Mouse (Mus musculus): ENCODE data around the gene Tmem86b.

Tmem86b gene

DNA sequence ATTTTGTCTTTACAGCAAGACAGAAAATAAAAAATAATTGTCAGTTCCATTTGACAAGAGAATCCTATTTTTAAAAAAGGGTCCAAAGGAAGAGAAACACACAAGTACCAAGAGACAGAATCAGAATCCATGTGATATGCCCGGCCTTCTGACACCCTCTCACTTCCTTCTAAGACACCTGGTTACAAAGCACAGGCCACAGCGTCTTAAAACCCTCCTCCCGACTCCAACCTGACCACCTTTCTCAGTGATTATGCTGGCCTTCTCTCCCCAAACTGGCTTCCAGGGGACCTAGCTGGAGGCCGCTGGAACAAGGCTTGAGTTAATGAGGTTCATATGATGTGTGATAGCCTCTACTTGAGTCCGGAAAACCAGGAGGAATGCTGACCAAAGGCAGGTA, 22.1 kb upstream of the Tmem86b start:
- in situ Hi-C loops (cut with MboI; ENCODE audit: low pct_unique_long_range_greater_than_20kb in 1 of 2, low sequenced_read_pairs in 2 of 2, unreplicated experiment in 1 of 2) = no loop called here

DNA sequence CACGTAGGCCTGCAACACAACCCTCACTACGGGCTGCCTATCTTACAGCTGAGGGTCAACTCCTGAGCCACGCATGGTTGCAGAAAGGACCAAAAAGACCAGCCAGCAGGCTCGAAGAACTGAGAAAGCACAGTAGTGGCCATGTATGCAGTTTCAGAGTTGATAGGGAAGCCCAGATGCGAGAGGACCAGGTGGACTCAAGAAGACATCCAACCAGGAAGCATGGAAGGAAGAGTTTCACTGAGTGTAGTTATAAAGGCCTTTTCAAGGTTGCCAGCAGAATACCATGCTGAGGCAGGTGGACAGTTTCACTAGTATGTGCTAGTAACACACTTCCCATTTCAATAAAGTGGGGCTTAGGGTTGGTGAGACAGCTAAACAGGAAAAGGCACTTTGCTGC, 21.5 kb upstream of the Tmem86b start:
- in situ Hi-C loops (cut with MboI; ENCODE audit: low pct_unique_long_range_greater_than_20kb in 1 of 2, low sequenced_read_pairs in 2 of 2, unreplicated experiment in 1 of 2) = no loop called here

DNA sequence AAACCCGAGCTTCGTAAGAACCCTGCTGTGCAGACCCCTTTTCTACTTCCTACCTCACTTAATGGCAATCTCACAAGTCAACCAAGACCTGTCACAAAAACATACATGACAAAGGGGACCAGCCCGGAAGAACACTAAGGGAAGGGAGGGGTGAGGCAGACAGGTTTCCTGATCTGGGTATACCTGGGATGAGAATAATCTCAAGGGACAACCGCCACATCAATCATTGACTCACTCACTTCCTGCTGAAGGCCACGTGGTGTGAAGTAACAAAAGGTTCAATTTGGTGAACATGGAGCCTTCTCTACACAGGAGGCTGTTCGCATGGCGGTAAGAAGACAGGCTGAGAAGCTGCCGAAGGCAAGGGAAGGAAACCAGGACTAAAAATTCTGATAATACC, 20.4 kb upstream of the Tmem86b start:
- in situ Hi-C loops (cut with MboI; ENCODE audit: low pct_unique_long_range_greater_than_20kb in 1 of 2, low sequenced_read_pairs in 2 of 2, unreplicated experiment in 1 of 2) = no loop called here

DNA sequence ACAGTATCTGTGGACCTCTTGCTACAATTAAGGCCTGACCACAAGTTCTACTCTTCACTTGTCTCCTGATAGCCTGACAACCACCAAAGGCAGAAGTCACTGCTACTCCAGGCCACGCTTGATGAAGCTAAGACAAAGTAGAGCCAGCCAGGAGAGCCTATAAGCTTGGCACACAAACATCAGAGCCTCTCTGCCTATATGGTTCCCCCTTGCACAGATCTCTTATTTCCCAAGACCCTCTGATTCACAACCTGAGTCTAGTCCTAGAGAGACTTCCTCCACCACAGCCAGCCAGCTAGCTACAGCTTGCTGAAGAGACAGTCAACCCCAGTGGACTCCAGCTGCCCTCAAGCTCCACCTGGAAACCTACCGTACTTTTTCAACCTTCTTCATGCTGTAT, 16.8 kb upstream of the Tmem86b start:
- in situ Hi-C loops (cut with MboI; ENCODE audit: low pct_unique_long_range_greater_than_20kb in 1 of 2, low sequenced_read_pairs in 2 of 2, unreplicated experiment in 1 of 2) = no loop called here

DNA sequence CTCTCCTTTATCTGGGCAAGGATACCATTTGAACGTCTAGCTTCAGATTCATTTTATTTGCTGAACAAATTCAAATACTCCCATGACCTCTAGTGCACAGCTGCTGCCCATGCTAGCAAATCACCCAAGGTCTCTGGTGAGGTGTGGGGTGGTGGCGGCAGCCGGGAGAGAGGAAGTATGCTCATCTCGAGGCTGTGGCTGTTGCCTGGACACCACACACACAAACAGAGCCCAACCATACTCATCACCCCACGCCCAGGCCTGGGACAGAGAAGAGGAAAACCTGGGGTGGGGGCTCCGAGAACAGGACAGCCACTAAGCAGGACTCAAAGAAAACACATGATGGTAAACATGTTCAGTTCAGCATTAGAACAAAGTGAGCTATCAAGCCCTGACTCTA, 16.1 kb upstream of the Tmem86b start:
- in situ Hi-C loops (cut with MboI; ENCODE audit: low pct_unique_long_range_greater_than_20kb in 1 of 2, low sequenced_read_pairs in 2 of 2, unreplicated experiment in 1 of 2) = no loop called here

DNA sequence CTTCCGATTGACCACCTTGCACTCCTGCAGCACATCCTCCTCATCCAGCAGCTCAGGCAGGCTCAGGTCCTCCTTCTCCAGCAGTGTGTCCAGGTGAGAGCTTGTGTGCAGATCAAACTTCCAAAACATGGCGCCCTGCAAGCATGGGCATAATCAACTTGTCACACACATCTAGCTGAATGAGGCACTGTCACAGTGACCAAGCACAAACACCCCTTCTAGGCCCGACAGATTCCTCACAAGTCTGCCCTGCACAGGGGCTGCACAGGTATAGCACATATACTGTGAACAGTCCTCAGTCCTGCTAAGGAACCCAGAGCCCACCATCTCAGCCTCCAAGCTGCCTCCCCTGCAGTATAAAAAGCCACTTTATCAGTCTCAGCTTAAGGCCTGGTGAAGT, 15.6 kb upstream of the Tmem86b start:
- in situ Hi-C loops (cut with MboI; ENCODE audit: low pct_unique_long_range_greater_than_20kb in 1 of 2, low sequenced_read_pairs in 2 of 2, unreplicated experiment in 1 of 2) = no loop called here

DNA sequence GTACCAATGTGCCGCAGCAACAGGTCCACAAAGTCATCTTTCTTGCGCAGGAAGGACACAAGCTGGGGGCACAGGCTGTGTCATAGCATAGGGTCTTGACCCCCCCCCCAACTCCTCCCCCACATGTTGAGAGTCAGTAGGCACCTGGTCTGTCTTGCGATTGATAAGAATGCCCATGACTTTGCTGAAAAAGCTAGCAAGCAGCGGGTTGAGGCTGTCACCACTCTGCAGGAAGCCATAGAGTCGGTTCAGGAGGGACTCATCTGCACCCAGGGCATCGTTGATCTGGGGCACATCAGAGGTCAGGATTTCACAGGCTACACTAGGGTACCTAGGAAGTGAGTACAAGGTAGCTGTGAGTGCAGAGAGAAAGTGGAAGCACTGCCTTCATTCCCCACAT, 12.0 kb upstream of the Tmem86b start:
- in situ Hi-C loops (cut with MboI; ENCODE audit: low pct_unique_long_range_greater_than_20kb in 1 of 2, low sequenced_read_pairs in 2 of 2, unreplicated experiment in 1 of 2) = no loop called here

DNA sequence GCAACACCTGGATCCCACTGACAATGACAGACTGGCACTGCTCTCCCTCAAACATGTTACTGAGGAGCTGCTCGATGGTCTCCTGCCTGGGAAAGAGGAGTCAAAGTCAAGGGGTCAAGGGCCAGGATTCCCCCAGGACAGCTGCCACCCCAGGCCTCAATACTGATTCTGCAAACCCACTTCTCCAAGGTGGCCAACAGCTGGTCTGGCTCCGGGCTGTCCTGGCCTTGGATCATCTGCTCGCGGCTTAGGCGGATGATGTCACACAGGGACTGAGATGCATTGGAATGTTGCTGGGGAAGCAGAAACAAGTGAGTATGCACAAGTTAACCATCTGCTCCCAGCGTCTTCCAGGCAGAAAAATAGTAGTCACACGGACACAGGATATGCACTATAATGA, 10.7 kb upstream of the Tmem86b start:
- in situ Hi-C loops (cut with MboI; ENCODE audit: low pct_unique_long_range_greater_than_20kb in 1 of 2, low sequenced_read_pairs in 2 of 2, unreplicated experiment in 1 of 2) = no loop called here

DNA sequence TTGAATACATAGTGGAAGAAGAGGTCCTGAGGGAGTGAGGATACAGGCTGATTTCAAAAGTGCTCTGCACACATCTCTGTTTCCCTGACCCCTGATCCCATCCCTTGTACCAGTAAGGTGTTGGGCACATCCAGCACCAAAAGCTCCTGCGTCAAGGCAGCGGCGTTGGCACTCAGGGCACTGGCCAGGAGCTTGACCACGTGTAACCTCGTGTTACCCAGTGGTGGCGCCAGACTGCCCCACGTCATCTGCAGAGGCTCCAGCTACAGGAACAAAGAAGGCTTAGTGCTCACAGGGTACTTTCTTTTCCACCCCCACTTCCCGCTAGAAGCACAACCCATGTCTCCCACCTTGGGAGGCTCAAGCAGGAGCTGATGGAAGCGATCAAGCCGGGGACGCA, 9.9 kb upstream of the Tmem86b start:
- in situ Hi-C loops (cut with MboI; ENCODE audit: low pct_unique_long_range_greater_than_20kb in 1 of 2, low sequenced_read_pairs in 2 of 2, unreplicated experiment in 1 of 2) = no loop called here

DNA sequence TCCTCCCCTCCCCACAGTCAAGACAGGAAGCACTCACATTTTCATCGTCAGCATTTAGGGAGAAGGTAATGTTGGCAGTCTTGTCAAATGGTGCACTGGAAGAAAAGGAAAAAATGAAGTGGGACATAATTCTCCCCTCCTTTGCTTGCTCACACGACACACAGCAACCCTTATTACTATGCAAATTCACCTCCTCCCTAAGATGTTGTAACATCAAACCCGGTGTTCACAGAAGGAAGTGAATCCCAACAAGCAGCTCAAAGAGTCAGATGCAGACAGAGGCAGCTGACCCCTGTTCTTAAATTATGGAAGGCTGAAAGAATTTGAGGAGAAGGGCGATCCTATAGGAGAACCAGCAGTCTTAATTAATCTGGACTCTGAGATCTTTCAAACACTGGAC, 5.0 kb upstream of the Tmem86b start:
- in situ Hi-C loops (cut with MboI; ENCODE audit: low pct_unique_long_range_greater_than_20kb in 1 of 2, low sequenced_read_pairs in 2 of 2, unreplicated experiment in 1 of 2) = no loop called here

DNA sequence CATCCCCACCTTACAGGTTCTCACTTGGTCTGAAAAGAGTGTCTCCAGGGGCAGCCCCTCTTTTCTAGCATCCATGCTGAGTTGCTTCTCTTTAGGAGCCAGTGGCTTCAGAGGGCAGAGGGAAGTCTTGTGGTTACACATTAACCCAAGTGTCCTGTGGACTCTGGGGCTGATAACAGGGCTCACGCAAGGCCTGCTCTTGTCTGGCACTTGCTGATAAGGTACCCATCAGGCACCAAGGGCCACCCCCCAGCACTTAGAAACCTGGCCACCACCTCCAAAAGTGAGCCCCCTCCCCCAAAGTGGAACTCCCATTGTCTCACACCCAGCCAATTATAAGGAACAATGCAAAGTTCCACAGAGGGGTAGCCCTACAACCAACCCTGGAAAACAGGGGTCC, 1.0 kb downstream of the Tmem86b start:
- in situ Hi-C loops (cut with MboI; ENCODE audit: low pct_unique_long_range_greater_than_20kb in 1 of 2, low sequenced_read_pairs in 2 of 2, unreplicated experiment in 1 of 2) = no loop called here

DNA sequence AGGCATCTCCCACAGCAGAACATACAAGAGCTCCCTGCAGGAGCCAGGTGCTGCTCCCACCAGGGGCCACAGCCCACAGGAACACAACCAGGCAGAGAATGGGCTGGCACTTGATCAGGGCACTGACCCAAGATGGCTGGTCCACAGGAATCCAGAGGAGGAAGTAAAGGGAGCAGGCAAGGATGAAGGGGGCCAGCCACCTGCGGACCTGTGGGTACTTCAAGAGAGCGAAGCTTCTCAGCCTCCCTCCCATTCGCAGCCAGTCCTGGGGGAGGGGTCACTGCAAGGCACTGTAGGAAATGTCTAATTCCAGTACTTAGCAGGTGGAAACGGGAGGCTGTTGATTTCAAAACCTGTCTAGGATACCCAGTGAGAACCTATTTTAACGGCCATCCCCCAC, 1.6 kb downstream of the Tmem86b start:
- in situ Hi-C loops (cut with MboI; ENCODE audit: low pct_unique_long_range_greater_than_20kb in 1 of 2, low sequenced_read_pairs in 2 of 2, unreplicated experiment in 1 of 2) = no loop called here

DNA sequence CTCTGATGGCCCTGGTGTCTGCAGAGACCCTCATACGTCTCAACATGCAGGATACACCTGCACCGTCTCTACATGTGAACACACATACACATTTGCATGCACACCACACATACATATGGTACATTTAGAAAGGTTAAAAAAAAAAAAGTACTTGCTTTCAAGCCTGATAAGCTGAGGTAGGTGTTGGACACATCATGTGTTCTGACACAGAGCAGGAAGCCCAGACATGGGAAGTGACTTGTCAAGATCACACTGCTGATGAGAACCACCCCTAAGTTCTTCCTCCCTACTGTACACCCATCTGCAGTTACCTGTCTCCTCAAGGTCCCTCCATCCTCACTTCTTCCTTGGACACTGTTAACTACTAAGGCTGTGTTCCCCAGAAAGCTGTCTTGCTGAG, 5.3 kb downstream of the Tmem86b start:
- in situ Hi-C loops (cut with MboI; ENCODE audit: low pct_unique_long_range_greater_than_20kb in 1 of 2, low sequenced_read_pairs in 2 of 2, unreplicated experiment in 1 of 2) = no loop called here

DNA sequence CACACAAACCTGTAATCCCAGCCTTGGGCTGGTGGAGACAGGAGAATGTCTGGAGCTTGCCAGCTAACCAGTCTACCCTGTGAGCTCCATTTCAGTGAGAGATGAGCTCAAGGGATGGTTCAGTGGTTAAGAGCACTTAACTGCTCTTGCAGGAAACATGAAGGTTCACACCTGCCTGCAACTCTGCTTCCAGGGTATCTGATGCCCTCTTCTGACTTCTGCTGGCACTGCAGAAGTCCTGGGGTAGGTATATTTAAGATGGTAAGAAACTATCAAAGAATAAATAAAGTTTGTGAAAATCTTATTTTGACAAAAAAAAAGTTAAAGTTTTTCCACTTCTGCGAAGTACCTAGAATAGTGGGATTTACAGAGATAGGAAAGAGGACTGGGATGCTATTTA, 6.9 kb downstream of the Tmem86b start:
- in situ Hi-C loops (cut with MboI; ENCODE audit: low pct_unique_long_range_greater_than_20kb in 1 of 2, low sequenced_read_pairs in 2 of 2, unreplicated experiment in 1 of 2) = no loop called here

DNA sequence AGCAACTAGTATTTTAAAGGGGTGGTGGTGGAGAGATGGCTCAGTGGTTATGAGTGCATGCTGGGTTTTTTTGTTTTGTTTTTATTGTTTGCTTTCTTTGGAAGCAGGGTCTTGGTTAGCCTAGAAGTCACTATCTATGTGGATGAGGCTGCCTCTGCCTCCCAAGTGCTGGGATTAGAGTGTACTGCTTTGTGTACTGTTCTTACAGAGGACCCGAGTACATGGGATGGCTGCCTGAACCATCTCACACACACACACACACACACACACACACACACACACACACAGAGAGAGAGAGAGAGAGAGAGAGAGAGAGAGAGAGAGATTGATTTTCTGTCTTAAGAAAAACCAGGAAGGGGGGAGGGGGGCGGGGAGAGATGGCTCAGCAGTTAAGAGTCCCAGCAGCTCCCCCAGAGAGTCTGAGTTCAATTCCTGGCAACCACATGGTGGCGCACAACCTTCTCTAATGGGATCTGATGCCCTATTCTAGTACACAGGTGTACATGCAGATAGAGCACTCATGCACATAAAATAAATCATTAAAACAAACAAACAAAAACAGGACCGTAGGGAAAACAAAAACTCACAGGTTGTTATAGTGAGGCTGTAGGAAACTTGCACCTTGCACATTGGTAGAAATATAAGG, 7.6 kb downstream of the Tmem86b start:
- in situ Hi-C loops (cut with MboI; ENCODE audit: low pct_unique_long_range_greater_than_20kb in 1 of 2, low sequenced_read_pairs in 2 of 2, unreplicated experiment in 1 of 2) = no loop called here

DNA sequence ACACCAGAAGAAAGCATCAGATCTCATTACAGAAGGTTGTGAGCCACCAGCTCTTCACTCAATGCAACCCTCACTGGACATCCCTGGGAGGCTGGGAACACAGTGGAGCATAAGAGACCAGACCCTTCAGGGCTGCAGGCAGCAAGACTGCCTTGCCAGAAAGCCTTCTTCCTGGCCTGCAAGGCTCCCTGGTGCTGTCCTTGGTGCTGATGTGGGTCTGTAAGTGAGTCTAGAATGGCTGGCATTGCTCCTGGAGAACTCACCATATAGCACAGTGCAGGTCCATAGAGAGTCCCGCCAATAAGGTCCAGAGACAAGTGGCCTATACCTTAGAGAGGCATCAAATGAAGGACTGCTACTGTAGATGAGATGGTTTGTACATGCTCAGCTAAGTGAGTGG, 11.2 kb downstream of the Tmem86b start:
- in situ Hi-C loops (cut with MboI; ENCODE audit: low pct_unique_long_range_greater_than_20kb in 1 of 2, low sequenced_read_pairs in 2 of 2, unreplicated experiment in 1 of 2) = no loop called here

DNA sequence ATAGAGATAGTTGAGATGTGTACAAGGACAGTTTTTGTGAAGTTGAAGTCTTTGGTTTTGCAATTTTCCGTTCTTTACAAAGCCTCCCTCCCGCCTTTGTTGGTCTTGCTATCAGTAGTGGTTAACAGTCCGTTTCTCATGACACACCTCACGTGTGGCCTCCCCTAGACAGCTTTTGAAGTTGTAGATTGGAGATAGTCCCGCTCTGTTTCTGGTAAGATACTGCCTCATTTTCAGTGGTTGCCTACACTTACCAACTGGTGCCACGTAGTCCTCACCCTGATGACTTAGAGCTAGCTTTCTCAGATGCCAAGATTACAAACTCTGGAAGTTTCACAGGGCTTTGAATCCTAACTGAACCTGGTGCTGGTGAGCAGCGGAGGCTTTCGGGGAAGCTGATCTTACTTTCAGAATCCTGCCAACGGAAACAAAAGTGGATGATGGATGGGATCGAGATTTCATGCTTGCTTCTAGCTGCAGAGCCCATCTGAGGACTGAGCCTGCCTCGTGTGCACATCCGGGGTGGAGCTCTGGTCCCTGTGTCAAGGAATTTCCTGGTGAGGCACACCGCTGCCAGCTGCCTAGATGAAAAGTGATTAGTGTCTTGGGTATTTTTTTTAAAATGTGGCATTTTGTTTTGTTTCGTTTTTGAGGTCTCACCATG, 17.4 kb downstream of the Tmem86b start:
- in situ Hi-C loops (cut with MboI; ENCODE audit: low pct_unique_long_range_greater_than_20kb in 1 of 2, low sequenced_read_pairs in 2 of 2, unreplicated experiment in 1 of 2) = no loop called here

DNA sequence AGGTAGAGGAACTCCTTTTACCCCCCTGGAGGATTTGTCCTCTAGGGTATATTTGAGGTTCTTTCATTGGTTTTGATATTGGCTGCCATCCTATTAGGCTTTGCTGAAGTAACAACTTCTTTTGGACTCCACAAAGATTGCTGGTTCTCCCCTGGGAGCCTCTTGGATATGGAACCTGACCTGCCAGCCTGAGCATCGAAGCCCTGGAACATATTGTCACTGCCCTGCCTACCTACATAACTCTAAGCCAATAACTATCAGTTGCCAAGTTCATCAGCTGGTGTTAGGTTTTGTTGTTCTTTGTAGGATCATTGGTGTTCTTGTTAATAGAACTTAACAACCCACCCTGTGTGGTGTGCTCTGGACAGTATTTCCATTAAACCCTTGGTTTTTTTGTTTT, 18.3 kb downstream of the Tmem86b start:
- in situ Hi-C loops (cut with MboI; ENCODE audit: low pct_unique_long_range_greater_than_20kb in 1 of 2, low sequenced_read_pairs in 2 of 2, unreplicated experiment in 1 of 2) = no loop called here

DNA sequence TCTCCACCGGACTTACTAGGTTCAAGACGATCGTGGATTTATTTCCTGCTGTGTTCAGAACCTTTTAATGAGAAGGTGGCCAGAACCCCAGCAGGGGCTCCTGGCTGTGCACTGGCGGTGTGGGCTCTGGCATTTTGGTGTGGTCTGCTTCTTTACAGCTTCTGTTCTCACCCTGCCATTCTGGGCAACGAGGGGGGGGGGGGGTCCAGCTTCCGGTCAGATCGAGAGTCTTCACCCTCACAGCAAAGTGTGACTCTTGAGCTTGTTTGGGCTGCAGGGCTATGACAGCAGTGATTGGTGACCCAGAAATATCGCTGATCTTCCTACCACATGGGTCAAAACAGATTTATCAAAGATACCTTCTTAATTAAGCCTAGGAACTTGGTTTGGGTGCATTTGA, 18.8 kb downstream of the Tmem86b start:
- in situ Hi-C loops (cut with MboI; ENCODE audit: low pct_unique_long_range_greater_than_20kb in 1 of 2, low sequenced_read_pairs in 2 of 2, unreplicated experiment in 1 of 2) = no loop called here

DNA sequence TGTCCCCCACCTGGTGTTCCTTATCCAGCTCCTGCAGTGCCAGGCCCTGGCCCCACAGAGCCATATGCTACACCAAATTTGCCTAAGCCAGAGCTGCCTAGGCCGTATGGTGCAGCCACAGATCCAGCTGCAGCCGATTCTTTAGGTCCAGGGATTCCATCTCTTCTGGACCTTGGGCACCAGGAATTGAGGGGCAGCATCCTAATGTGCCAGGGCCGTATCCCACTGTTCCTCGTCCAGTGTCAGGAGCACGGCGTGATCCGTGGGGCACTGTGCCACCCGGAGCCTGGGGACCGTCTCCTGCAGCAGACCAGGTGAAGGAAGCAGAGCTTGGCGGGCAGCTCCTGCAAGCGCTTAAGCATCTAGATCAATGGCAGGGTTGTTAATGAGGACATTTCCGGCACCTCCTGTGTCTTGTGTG, 19.3 kb downstream of the Tmem86b start:
- in situ Hi-C loops (cut with MboI; ENCODE audit: low pct_unique_long_range_greater_than_20kb in 1 of 2, low sequenced_read_pairs in 2 of 2, unreplicated experiment in 1 of 2) = no loop called here

DNA sequence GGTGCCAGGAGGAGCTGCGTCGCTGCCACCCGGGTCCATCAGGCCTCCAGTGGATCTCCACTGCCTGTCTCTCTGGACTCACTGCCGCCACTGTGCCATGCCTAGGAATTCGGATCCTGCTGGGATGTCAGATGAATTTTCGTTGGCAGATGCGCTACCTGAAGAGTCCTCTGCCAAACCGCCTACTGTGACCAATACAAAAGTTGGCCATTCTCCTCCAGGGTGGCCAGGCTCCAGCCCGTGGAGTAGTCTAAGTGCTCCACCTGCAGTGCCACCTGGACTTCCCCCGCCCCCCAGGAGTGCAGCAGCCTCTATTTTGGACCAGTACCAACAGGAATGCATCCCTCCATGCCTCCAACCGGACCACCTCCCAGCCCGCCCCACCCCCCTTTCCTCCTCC, 19.7 kb downstream of the Tmem86b start:
- in situ Hi-C loops (cut with MboI; ENCODE audit: low pct_unique_long_range_greater_than_20kb in 1 of 2, low sequenced_read_pairs in 2 of 2, unreplicated experiment in 1 of 2) = no loop called here
